Mouse (Mus musculus): Measurements from ENCODE around the gene Slc27a2.

DNA sequence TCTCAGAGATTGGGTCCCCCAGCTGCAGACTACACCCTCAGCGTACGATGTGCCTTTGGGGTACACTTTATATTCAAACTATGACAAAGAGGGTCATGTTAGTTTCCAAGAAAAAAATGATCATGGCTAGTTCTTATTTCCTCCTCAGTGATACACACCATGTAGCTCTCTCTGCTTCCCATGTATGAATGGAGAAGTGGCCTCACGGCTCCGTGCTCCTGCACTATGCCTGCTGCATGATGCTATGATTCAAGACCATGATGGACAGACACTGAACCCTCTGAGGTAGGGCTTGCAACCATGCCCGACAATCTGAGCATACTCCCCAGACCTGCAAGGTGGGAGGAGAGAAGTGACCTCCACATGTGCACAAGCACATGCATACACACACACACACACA lies 44.7 kb upstream of the Slc27a2 start:
- TF ChIP-seq CTCF (IDR thresholded peaks at IDR 0.05; ENCODE audit: extremely low read depth, insufficient read length, insufficient replicate concordance, low read depth, low read length) (no peak), POLR2A (IDR thresholded peaks at IDR 0.05; ENCODE audit: low read depth, low read length) (no peak)
